Mouse (Mus musculus): ENCODE results near the gene Myt1l. TPM values are rescaled to one million over a fixed set of nuclear protein-coding genes. Genes with fewer than 3 reads are reported as not detected.

The Myt1l gene
- total RNA-seq, 2 experiments from 2014 or later = not detected

DNA sequence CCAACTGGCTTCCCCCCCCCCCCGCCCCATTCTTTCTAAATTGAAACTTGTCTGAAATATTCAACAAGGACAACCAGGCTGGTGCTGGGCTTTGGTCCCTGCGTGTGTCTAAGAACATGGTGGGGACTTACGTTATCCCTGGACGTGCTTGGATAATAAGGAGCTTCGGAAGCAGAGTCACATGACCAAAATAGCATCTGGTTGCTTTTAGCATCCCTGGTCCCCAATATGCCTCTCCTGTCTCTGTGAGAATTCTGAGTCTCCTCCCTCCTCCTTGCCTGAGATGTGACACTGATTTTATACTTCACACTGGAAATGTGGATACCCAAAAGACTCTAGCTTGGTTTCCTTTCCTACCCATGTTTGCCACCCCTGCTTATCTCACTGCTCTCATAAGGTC is 31.6 kb downstream of the Myt1l start:
- ATAC-seq (replicated peaks; ENCODE audit: low FRiP score, poor library complexity, severe bottlenecking) = no peak

DNA sequence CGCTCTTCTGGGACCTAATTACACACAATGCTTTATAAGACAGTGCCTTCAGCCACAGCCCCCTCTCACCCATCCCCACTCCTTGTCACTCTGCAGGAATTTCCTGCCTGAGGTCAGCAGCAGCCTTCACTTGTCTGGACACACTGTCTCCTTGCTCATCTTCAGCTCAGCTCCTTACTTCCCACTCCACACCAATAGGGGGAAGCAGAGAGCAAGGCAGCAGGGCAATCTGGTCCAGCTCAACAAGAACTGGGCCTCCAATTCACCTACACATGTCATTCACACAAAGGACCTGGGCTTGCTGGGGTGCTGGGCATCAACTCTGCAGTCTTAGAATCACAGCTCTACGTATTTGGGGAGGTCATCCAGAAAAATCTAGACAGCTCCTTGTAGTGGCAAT is 33.0 kb downstream of the Myt1l start:
- ATAC-seq (replicated peaks; ENCODE audit: low FRiP score, poor library complexity, severe bottlenecking) = no peak

DNA sequence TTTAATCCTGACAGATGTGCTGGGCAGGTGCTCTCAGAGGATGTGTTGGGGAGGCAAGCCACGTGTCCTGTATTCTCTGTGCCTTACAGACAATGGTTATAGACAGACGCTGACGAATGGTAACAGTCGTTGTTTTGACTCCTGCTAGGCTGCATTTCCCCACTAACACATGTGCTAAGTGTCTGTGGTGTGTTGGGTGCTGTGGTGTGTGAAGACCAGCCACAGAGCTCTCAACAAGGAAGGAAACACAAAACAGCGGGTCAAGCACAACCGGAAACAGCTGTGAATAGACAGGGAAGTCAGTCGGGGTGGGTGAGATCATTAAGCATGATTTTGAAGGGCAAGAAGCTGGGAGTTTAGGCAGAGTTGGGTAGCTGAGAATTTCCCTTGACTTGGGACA is 41.1 kb downstream of the Myt1l start:
- ATAC-seq (replicated peaks; ENCODE audit: low FRiP score, poor library complexity, severe bottlenecking) = no peak

DNA sequence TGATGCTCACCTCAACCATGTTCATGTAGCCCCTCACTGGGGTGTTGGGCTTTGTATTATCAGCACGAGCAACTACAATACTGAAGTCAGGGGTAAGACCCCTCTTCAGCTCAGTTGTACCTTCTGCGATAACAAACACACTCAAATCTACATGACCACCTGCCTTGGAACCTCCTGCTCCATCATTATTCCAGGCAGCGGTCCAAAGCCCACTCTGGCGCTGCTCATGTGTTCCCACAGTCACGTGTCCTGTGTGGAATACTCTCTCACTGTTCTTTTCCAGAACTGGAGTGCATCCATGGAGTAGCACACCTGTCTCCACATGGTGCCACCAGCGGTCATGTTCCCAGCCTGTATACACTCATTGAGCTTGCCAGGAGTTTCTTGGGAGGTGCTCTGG is 42.2 kb downstream of the Myt1l start:
- ATAC-seq (replicated peaks; ENCODE audit: low FRiP score, poor library complexity, severe bottlenecking) = no peak

DNA sequence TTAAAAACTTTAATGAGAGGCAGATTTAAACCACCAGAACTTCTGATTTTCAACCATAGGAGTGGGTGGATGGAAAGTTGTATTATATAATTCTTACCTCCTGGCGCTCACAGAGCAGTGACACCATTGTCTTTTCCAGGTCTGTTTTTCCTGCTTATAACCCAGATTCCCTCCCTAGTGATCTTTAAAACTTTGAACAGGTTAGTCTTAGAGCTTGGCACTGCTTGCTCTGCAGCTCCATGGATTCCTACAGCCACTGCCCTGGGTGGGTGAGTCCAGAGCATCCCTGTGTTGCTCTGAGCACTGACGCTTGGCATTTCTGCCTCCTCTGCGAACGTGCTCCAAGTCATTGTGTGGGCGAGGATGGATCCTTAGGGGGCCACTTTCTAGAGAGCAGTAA is 43.4 kb downstream of the Myt1l start:
- ATAC-seq (replicated peaks; ENCODE audit: low FRiP score, poor library complexity, severe bottlenecking) = no peak

DNA sequence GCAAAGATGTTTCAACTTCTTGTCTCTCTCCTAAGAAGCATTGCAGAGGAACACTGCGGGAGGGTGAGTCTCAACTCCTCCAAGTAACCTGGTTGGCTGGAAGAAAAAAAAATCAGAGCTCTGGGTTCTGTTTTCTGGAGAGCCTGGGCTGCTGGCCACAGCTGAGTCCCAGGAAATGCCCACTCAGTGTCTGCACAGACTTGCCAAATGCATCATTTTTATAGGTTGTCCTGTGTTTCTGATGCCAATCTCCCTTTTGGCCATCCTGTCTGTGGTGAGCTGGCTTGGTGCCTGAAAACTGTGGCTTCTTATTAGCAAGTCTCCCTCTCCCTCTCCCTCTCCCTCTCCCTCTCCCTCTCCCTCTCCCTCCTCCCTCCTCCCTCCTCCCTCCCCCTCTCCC is 65.6 kb downstream of the Myt1l start:
- ATAC-seq (replicated peaks; ENCODE audit: low FRiP score, poor library complexity, severe bottlenecking) = no peak

DNA sequence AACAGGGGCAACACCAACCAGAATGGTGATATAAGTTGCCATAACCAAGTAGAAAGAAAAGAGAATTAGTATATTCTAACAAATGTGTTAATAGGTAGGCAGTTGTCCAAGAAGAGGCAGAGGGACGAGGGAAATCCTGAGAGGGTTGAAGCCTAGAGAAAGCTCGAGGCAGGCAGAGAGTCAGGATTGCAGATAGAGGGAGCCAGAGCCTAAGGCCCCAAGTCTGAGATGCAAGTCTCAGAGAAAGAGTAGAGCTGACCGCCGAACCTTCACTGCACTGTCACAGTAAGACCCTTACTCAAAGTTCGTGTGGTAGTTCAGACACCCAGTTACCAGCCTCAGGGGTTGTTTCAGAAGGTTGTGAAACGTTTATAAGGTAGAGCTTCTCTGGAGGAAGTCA is 71.7 kb downstream of the Myt1l start:
- ATAC-seq (replicated peaks; ENCODE audit: low FRiP score, poor library complexity, severe bottlenecking) = no peak

DNA sequence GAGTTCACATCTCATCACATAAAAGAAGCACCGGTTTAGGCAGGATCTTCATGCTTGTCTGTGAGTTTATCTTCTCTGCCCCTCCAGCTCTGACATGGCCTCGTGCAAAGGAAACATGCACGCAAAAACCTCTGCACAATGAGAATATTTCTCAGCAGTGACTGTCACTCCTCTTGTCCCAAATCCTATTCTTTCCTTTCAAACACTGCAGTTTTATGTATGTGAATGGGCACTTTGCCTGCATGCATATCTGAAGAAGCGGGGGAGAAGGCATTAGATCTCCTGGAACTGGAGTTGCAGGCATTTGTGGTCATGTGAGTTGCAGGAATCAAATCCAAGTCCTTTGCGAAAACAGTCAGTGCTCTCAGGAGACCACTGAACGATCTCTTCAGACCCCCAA is 73.0 kb downstream of the Myt1l start:
- ATAC-seq (replicated peaks; ENCODE audit: low FRiP score, poor library complexity, severe bottlenecking) = no peak

DNA sequence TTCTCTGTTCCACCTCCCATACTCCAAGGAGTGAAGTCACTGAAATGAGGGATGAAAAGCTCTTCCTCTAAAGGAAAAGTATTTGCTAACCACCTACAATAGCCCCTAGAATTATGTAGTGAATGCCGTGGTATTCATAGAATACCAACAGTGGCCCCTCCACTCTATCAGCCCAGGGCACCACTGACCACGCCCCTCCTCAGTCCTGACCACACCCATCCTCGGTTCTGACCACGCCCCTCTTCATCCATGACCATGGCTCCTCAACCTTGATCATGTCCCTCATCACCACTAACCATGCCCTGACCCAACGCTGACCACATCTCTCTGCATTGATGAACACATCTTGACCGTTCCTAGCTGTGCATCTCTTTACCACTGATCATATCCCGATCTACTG is 76.5 kb downstream of the Myt1l start:
- no peak for ATAC-seq (replicated peaks; ENCODE audit: low FRiP score, poor library complexity, severe bottlenecking)

DNA sequence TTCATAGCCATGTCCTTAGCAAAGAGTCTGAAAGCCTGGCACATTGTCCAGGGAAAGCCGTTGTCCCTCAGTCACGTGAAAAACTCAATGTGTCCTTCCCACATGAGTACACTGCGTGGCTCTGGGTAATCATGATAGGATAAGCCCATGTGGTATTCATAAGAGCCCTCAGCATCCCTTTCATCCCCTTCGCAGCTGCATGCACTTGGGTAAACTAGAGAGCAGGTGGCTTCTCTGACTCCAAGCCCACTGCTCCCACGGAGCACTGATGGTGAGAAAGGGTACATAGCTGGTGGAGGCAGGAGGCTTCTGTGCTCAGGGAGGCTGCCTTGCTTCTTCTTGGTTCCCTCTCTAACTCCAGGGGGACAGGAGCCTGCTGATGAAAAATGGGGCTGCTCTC is 76.9 kb downstream of the Myt1l start:
- ATAC-seq (replicated peaks; ENCODE audit: low FRiP score, poor library complexity, severe bottlenecking) = no peak

DNA sequence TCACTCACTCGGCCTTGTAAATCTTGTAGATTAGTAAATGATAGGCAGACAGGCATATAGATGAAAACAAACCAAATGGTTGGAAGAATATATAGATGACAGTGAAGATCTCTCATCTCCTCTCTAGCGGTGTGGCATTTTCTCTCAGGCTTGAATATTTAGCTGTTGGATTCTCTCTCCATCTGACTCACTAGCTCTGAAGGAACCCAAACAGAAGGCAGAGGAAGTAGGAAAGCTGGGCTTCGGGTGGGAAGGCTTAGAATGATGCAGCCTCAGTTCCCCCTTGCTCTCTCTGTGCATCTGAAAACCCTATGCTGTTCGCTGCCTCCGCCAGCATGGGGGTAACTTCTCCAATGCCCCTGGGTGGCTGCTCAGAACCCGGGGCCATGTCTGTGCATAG is 78.0 kb downstream of the Myt1l start:
- no peak for ATAC-seq (replicated peaks; ENCODE audit: low FRiP score, poor library complexity, severe bottlenecking)

DNA sequence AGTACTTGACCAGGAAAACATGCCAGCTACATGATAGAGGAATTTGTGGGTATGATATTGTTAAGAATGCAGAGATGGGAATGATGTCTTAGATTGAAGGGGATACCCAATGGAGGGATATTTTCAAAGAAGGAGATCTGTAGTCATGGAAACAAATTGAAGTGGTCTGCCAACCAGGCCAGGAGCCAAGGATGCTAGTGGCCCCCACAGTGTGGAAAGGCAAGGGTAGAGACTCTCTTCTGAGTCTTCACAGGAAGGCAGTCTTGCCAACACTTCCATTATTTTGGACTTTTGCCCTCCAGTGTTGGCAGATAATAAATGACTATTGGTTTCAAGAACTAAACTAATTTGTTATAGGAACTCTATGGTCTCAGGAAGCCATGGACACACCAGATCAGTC is 89.6 kb downstream of the Myt1l start:
- no peak for ATAC-seq (replicated peaks; ENCODE audit: low FRiP score, poor library complexity, severe bottlenecking)

DNA sequence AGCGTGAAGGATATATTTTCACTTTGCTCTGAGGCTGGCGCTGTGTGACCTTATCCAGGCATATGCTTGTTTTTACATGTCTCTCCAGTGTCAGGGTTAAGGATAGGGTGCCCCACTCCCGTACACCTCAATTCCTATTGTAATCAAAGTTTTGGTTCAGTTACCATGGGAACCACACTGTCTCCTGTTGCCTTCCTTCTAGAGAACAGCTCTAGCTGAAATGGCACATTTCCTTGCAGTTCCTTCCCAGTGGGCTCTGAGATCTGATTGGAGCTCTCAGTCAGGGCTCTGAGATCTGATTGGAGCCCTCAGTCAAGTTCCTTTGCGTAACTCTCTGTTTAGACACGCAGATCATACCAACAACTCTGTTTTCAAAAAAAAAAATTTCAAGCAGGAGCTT is 93.3 kb downstream of the Myt1l start:
- no peak for ATAC-seq (replicated peaks; ENCODE audit: low FRiP score, poor library complexity, severe bottlenecking)

DNA sequence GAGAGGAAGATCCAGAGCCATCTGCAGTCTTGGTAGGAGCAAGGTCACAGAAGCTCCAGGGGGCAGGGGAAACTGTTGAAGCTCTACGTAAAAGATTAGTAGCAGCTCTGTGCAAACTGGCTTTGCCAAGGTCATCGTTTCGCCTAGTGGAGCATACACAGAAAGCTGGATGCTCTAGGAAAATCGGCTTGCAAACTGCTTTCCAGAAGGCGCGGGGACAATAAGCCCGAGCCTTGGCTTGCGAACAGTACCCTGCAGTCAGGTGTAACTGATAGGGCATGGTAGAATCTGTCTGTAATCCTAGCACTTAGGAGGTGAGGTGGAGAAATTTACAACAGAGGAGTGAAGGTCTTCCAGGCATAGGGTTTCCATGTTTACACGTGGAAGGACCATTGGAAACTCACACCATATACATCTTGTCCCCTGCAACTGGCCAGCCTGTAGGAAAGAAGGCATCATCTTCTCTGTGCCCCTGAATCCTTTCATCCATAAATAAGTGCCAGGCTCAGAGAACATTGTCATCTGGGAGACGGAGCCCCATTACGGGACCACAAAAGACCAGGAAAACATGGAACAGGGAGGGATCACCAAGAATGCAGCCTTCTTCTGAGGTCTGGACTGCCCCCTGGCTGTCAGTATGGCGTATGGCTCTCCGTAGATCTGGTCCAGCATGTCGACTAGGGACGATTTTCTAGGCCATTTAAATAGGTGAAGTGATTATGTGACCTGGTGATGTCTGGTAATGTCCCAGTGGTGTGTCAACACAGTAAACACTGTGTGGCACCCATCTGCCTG is 100.0 kb downstream of the Myt1l start:
- no peak for ATAC-seq (replicated peaks; ENCODE audit: low FRiP score, poor library complexity, severe bottlenecking)

DNA sequence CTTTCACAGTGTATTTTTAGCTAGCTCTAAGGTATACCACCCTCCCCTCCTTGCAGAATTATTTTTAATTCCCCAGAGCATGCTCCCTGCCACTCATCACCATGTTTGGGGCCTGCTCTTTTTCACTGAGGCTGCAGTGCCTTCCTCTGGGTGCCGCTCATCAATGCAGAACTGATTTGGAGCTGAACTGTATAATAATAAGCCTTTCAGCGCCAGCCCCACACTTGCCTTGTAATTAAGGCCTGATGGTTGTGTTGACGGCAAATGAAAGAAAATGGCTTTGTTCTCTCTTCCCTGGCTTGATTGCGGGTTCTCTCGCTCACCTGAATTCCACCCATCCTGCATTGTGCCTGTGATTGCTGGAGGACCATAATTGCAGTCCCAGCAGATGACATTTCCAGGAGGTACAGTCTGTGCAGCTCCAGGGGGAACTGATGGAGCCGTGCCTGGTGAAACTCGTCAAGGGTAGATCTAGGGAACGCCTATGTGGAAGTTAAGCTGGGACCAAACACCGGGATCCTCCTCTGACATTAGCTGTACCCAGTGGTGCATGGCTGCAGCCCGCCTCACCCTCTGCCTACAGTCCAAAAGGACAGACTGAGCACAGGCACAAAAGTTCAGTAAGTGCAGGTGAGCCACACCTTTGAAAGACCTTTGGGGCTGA is 101.8 kb downstream of the Myt1l start:
- no peak for ATAC-seq (replicated peaks; ENCODE audit: low FRiP score, poor library complexity, severe bottlenecking)

DNA sequence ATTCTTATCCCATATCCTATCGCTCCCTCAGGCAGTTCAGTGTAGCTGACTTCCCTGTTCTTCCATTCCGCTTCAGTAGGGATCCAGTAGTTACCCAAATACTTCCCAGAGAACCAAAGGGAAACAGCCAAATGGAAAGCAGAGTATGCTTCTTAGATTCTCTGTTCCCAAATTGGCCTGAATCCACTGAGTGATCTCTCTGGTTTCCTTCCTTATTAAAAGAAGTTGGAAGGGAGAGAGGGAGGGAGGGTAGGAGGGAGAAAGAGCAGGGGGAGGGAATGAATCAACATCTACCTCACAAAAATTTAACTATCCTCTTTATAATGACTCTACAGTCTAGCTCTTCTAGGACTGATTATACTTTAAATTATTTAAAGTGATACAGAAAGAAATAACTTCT is 106.3 kb downstream of the Myt1l start:
- no peak for ATAC-seq (replicated peaks; ENCODE audit: low FRiP score, poor library complexity, severe bottlenecking)

DNA sequence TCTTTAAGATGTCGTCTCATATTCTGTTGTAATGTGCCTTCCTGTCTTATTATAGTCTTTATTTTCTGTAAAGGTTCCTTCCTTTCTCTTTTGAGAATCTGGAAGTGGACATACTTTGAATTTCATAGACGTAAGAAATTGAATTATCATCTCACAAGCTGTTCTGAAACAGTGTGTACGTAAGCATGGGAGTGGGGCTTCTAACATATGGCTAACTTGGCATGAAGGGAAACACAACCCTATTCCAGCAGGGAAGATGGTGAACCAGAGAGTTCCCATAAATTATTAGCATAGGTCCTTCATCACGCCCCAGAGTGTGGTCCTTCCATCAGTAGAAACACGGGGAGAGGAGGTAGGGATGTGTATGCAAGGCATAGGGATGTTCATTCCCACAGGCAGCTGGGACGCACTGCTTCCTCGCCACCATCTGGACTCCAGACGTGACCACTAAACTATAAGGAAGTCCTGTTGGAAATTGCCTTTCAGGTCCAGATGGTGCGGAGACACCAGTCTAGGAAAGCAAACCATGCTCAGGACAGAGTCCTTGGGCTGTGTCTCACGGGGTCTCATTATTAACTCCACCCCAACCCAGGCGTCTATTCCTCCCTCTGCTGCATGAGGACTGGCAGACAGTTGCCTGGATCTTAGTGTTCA is 111.5 kb downstream of the Myt1l start:
- ATAC-seq (replicated peaks; ENCODE audit: low FRiP score, poor library complexity, severe bottlenecking) = no peak

DNA sequence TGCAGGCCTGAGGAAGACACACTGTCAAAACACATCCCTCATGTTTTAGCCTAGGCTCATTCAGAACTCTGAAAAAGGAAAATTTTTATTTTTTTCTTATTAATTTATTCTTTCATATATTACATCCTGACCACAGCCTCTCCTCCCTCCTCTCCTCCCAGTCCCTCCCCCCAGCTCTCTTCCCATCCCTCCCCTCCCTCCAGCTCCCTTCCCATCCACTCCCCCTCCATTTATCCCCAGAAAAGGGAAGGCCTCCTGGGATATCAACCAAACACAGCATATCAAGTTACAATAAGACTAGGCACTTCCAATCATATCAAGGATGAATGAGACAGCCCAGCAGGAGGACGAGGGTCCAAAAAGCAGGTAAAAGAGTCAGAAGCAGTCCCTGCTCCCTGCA is 112.0 kb downstream of the Myt1l start:
- ATAC-seq (replicated peaks; ENCODE audit: low FRiP score, poor library complexity, severe bottlenecking) = no peak

DNA sequence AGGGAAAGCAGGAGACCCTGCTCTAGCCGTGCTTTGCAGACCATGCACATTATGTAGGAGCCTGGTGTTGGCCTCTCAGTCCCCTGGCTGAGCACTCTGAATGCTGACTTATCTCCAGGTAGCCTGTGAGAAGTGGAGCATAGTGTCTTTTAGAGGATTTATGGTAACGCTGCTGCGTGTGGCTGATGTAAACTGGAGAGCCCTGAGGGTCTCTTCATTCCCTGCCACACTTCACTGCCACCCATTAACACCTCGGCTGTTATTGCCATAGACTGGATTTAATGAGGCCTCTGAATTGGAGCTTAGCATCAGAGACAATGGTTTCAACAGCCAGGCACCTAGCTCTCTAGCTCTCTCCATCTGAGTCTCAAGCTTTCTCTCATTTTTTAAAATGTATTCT is 114.7 kb downstream of the Myt1l start:
- no peak for ATAC-seq (replicated peaks; ENCODE audit: low FRiP score, poor library complexity, severe bottlenecking)

DNA sequence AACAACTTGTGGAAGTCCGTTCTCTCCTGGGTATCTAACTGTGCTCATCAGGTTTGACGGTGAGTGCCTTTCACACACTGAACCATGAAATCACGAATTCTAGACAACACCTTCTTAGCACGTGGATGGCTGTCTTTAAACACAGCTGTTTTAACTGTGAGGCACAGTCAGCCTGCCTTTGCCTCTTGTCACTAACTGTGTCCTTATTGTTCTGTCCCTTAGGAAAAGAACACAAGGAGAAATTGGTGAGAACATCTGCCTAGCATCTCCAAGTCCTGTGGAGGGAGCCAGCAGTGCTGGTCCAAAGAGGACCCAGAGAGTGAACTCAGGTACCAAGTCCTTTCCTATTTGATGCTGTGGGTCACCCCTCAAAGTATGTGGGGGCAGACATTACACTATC is 115.9 kb downstream of the Myt1l start:
- no peak for ATAC-seq (replicated peaks; ENCODE audit: low FRiP score, poor library complexity, severe bottlenecking)

DNA sequence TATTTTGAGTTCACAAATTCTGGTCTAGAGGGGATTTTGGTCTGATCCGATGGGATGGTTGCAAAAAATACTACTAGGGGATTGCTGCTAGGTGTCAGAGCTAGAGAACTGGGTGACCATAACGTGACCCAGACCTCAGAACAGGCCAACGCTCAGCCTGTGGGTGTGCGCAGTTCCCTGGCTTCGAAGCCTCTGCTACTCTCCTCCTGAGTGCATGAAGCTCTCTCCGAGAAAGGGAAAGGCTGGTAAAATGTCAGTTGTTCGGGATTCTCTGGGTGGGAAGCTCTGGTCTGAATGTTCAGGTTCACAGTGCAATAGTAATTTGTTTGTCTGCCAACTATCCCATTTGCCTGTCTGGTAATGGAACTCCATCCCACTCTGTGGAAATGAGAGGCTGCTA is 116.5 kb downstream of the Myt1l start:
- ATAC-seq (replicated peaks; ENCODE audit: low FRiP score, poor library complexity, severe bottlenecking) = no peak
